22 mouse cellular contexts compared by ENCODE assay signal in genomic region chr1:138564677-138565076, GRCm38 (mm10). TPM values are rescaled to one million over a fixed set of nuclear protein-coding genes. Genes with fewer than 3 reads are reported as not detected.
DNase-seq lines count a peak whose midpoint lies in the region; ATAC-seq lines count a peak whose summit lies in the region.
"Had no signal": no experiment of that assay in that cellular context is flagged by ENCODE, and none has a peak within 500 bp of the region (broad histone marks: within the 10 kb centered on the region; RNA-seq: fewer than 3 reads in every experiment).

No protein-coding gene starts in this region.

- DNase-seq in liver, embryonic 11.5 days (ENCODE audit: low spot score): no peak
- no peak for DNase-seq in liver
- DNase-seq in liver, embryonic 13.5 days: no peak
- DNase-seq in hindbrain, embryonic 11.5 days (ENCODE audit: low spot score): no peak
- DNase-seq in kidney, postnatal 10 days: no peak
- DNase-seq in spleen, postnatal 4 days (ENCODE audit: low spot score in 2 of 2): no peak
- DNase-seq: adrenal gland, adult 2 months; adrenal gland, postnatal 25 days; B cell, adult 2 months; cerebellum, adult 11 months; cerebellum, adult 8-10 months; cerebellum, postnatal 14 days; embryo, embryonic 11 days; gastrocnemius, adult 2 months; gastrocnemius, postnatal 25 days had no signal

- 58% methylated on average over 6 of the region's 6 CpGs for WGBS in liver, embryonic 11.5 days
- WGBS in liver, embryonic 13.5 days (ENCODE audit: insufficient replicate concordance): 27% methylated on average over 6 of the region's 6 CpGs
- WGBS in hindbrain, embryonic 11.5 days: 94% methylated on average over 6 of the region's 6 CpGs

- no peak overlapping the region for H3K4me2 ChIP-seq in liver, embryonic 11.5 days
- no peak overlapping the region for H3K4me2 ChIP-seq in liver, embryonic 13.5 days
- H3K4me2 ChIP-seq in hindbrain, embryonic 11.5 days (replicated peaks; ENCODE audit: low read depth, low read length): no peak overlapping the region
- H3K4me2 ChIP-seq: embryonic facial prominence, embryonic 15.5 days; heart, embryonic 12.5 days; hindbrain, embryonic 13.5 days had no signal

- no peak overlapping the region for H3K4me3 ChIP-seq in liver, embryonic 11.5 days (ENCODE audit: low read depth, low read length)
- no peak overlapping the region for H3K4me3 ChIP-seq in liver, embryonic 13.5 days (replicated peaks)
- H3K4me3 ChIP-seq in hindbrain, embryonic 11.5 days (ENCODE audit: low read depth, low read length): no peak overlapping the region
- H3K4me3 ChIP-seq: embryonic facial prominence, embryonic 15.5 days; erythroblast, embryonic 14.5 days; forebrain, embryonic 10.5 days; gastrocnemius, adult 2 months; heart, embryonic 12.5 days; hindbrain, embryonic 13.5 days had no signal

- no peaks in the 10 kb centered on the region for H3K36me3 ChIP-seq in liver, embryonic 11.5 days (ENCODE audit: control insufficient read depth, insufficient read depth, low read length)
- H3K36me3 ChIP-seq in liver, embryonic 13.5 days: no peaks in the 10 kb centered on the region
- no peaks in the 10 kb centered on the region for H3K36me3 ChIP-seq in hindbrain, embryonic 11.5 days (ENCODE audit: control insufficient read depth, insufficient read depth, low read length)
- H3K36me3 ChIP-seq: embryonic facial prominence, embryonic 15.5 days; hindbrain, embryonic 13.5 days had no signal

- no peaks in the 10 kb centered on the region for H3K9me3 ChIP-seq in liver, embryonic 11.5 days (ENCODE audit: control insufficient read depth, low read length)
- H3K9me3 ChIP-seq in liver, embryonic 13.5 days (replicated peaks): no peaks in the 10 kb centered on the region
- H3K9me3 ChIP-seq in hindbrain, embryonic 11.5 days (ENCODE audit: control insufficient read depth, low read length): no peaks in the 10 kb centered on the region
- H3K9me3 ChIP-seq: embryonic facial prominence, embryonic 15.5 days; forebrain, embryonic 10.5 days; heart, embryonic 12.5 days; hindbrain, embryonic 13.5 days had no signal

- no peaks in the 10 kb centered on the region for H3K4me1 ChIP-seq in liver, embryonic 11.5 days (replicated peaks; ENCODE audit: control insufficient read depth, insufficient read depth, low read length)
- H3K4me1 ChIP-seq in liver, embryonic 13.5 days (replicated peaks): peaks cover 13% of the 10 kb centered on the region
- no peaks in the 10 kb centered on the region for H3K4me1 ChIP-seq in hindbrain, embryonic 11.5 days (replicated peaks; ENCODE audit: control insufficient read depth, insufficient read depth, low read length)

- no peak overlapping the region for H3K9ac ChIP-seq in liver, embryonic 11.5 days (ENCODE audit: low read depth, low read length)
- H3K9ac ChIP-seq in liver, embryonic 13.5 days: no peak overlapping the region
- H3K9ac ChIP-seq in hindbrain, embryonic 11.5 days (ENCODE audit: low read depth, low read length): no peak overlapping the region
- H3K9ac ChIP-seq: embryonic facial prominence, embryonic 15.5 days; heart, embryonic 12.5 days; hindbrain, embryonic 13.5 days had no signal

- no peaks in the 10 kb centered on the region for H3K27me3 ChIP-seq in liver, embryonic 11.5 days (replicated peaks; ENCODE audit: control insufficient read depth, insufficient read depth, low read length)
- no peaks in the 10 kb centered on the region for H3K27me3 ChIP-seq in liver, embryonic 13.5 days
- no peaks in the 10 kb centered on the region for H3K27me3 ChIP-seq in hindbrain, embryonic 11.5 days (ENCODE audit: control insufficient read depth, insufficient read depth, low read length)
- H3K27me3 ChIP-seq: embryonic facial prominence, embryonic 15.5 days; heart, embryonic 12.5 days; hindbrain, embryonic 13.5 days had no signal

- no peak overlapping the region for H3K27ac ChIP-seq in liver, embryonic 11.5 days (ENCODE audit: low read depth, low read length)
- H3K27ac ChIP-seq in liver, embryonic 13.5 days: no peak overlapping the region
- no peak overlapping the region for H3K27ac ChIP-seq in hindbrain, embryonic 11.5 days (ENCODE audit: low read depth, low read length)
- H3K27ac ChIP-seq: embryonic facial prominence, embryonic 15.5 days; forebrain, embryonic 10.5 days; gastrocnemius, adult 2 months; hindbrain, embryonic 13.5 days had no signal

- ATAC-seq in liver, embryonic 11.5 days (replicated peaks; ENCODE audit: low FRiP score): peak; percentile 83
- ATAC-seq in liver, embryonic 13.5 days (ENCODE audit: low read depth): peak; percentile 88
- peak; percentile 76 for ATAC-seq in megakaryocyte progenitor cell, adult 5-6 weeks (replicated peaks; ENCODE audit: poor library complexity)
- no peak for ATAC-seq in hindbrain, embryonic 11.5 days (ENCODE audit: low FRiP score)
- ATAC-seq: forebrain, embryonic 14.5 days had no signal

RNA-seq across cellular contexts. Expression of gene Nek7, which starts 55.3 kb away (rescaled TPM):
- polyA plus RNA-seq in liver, embryonic 11.5 days (2014; fragmentation: Nextera tagmentation; extraction: Ambion mirVana): 29.4 and 33.4 TPM in 2 replicates
- 16.5 and 21.1 TPM in 2 replicates for polyA plus RNA-seq in liver, embryonic 13.5 days (2015; fragmentation: Nextera tagmentation; extraction: Ambion mirVana)
- 30.2 and 34.6 TPM in 2 replicates for total RNA-seq in megakaryocyte progenitor cell, adult 5-6 weeks (2015)
- total RNA-seq in megakaryocyte progenitor cell, adult 5-6 weeks (2017): 25.8 and 26.6 TPM in 2 replicates
- 26.1 and 27.7 TPM in 2 replicates for polyA plus RNA-seq in hindbrain, embryonic 11.5 days (2014; fragmentation: Nextera tagmentation; extraction: Ambion mirVana)
